Mouse (Mus musculus) intestine, embryonic 16.5 days (tissue): ENCODE data around the gene Tmem9b. TPM values are rescaled to one million over a fixed set of nuclear protein-coding genes. Genes with fewer than 3 reads are reported as not detected.

Source experiments
- ATAC-seq: fragments of 200-750 bp; cut with Nextera tagmentation; 2 replicates; pipeline ENCODE4 v1.8.0; 2017; ENCODE audit warnings: moderate TSS enrichment, moderate library complexity
- H3K27ac ChIP-seq: fragments of 300-500 bp; sonication (generic); 2 replicates; pipeline ENCODE4 v1.5.1; 2014; ENCODE audit warnings: mild to moderate bottlenecking, low read length
- H3K27me3 ChIP-seq: fragments of 300-500 bp; sonication (generic); replicated peaks from 2 replicates; pipeline ENCODE4 v1.6.1; 2014; ENCODE audit warnings: low read length, control low read depth, mixed read lengths; ENCODE audit not compliant: control insufficient read depth, insufficient read depth
- H3K36me3 ChIP-seq: fragments of 300-500 bp; sonication (generic); 2 replicates; pipeline ENCODE4 v1.6.1; 2014; ENCODE audit warnings: low read length, control low read depth; ENCODE audit not compliant: control insufficient read depth, insufficient read depth
- H3K4me1 ChIP-seq: fragments of 300-500 bp; sonication (generic); 2 replicates; pipeline ENCODE4 v1.6.1; 2014; ENCODE audit warnings: low read length, control low read depth, mixed read lengths; ENCODE audit not compliant: control insufficient read depth, insufficient read depth
- H3K4me2 ChIP-seq: fragments of 300-500 bp; sonication (generic); 2 replicates; pipeline ENCODE4 v1.6.1; 2014; ENCODE audit warnings: low read depth, low read length, control low read depth
- H3K4me3 ChIP-seq: fragments of 300-500 bp; sonication (generic); 2 replicates; pipeline ENCODE4 v1.5.1; 2014; ENCODE audit warnings: mild to moderate bottlenecking, low read length
- H3K9ac ChIP-seq: fragments of 300-500 bp; sonication (generic); 2 replicates; pipeline ENCODE4 v1.6.1; 2014; ENCODE audit warnings: low read depth, low read length
- H3K9me3 ChIP-seq: fragments of 300-500 bp; sonication (generic); 2 replicates; pipeline ENCODE4 v1.6.1; 2016; ENCODE audit warnings: low read length, control low read depth; ENCODE audit not compliant: control insufficient read depth
- WGBS: fragments of 180-500 bp; shearing (Covaris S2); extraction: QIAGEN DNeasy Blood & Tissue Kit; methylation state at CpG from one replicate; pipeline ENCODE4 v1.1.7; 2014; 5-methylcytosine and 5-hydroxymethylcytosine counted together
- polyA plus RNA-seq: library from polyadenylated mRNA; unstranded; fragments of >200 nt; fragmentation: Nextera tagmentation; extraction: Ambion mirVana; gene quantifications from 2 replicates; pipeline ENCODE4 v1.2.1, GENCODE M21; 2015

Tmem9b gene
- polyA plus RNA-seq, 1 experiment from 2014 or later = 80.7 TPM

DNA sequence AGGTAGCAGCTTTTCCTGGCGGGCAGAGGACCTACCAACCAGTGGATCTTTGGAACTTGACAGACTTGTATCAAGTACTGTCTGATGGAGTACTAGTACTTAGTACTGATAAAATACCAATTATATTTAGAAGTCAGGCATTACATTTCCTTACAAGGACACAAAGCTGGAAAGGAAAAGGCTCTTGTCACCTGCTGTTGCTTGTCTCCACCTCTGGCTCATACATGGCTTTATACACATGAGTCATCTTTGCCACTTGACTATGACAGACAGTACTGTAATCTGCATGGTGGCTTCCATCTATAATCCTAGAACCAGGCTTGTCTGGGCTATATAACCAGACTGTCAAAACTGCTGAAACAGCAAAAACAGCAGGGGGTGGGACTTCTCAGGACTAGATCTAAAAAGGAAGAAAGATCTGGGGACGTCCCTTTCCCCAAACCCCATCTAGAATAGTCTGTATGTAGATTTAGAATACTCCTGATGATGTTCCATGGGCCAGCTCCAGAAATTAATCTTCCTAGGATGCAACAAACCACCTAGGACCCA is 39.2 kb downstream of the Tmem9b start:
- no peak for ATAC-seq
- 81% methylated on average over 2 of the region's 2 CpGs for WGBS

DNA sequence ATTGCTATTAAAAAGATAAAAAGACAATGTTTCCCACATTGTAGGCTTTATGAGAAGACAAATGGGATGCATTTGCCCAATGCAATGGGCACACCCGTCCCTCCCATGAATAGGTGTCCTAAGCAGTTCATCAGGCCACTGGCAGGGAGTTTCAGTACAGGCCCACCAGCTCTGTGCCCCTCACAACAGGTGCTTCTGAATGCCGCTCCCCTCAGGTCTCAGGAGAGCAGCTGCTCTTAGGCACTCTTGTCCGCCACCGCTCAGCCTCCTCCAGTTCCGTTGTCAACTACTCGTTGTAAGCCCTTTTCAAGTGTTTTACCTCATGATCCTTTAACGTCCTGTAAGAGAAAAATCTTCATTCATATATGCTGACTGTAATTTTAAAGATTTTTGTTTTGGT is 40.5 kb downstream of the Tmem9b start:
- no peaks in the 10 kb centered on the region for H3K9me3 ChIP-seq
- no peaks in the 10 kb centered on the region for H3K4me1 ChIP-seq
- ATAC-seq = no peak
- 91% methylated on average over 7 of the region's 7 CpGs for WGBS
- H3K9ac ChIP-seq = no peak overlapping the region
- peaks cover 6% of the 10 kb centered on the region; the same call in 1 of the 2 replicates for H3K36me3 ChIP-seq
- no peak overlapping the region for H3K4me2 ChIP-seq
- H3K27me3 ChIP-seq = no peaks in the 10 kb centered on the region
- H3K27ac ChIP-seq = no peak overlapping the region
- no peak overlapping the region for H3K4me3 ChIP-seq

More for the DNA sequence above, 39.2 kb downstream of the Tmem9b start:
- peaks cover 6% of the 10 kb centered on the region; the same call in 1 of the 2 replicates for H3K36me3 ChIP-seq
- H3K4me1 ChIP-seq = no peaks in the 10 kb centered on the region
- H3K27ac ChIP-seq = no peak overlapping the region
- H3K4me3 ChIP-seq = no peak overlapping the region
- H3K4me2 ChIP-seq = no peak overlapping the region
- no peaks in the 10 kb centered on the region for H3K9me3 ChIP-seq
- H3K27me3 ChIP-seq = no peaks in the 10 kb centered on the region
- no peak overlapping the region for H3K9ac ChIP-seq

DNA sequence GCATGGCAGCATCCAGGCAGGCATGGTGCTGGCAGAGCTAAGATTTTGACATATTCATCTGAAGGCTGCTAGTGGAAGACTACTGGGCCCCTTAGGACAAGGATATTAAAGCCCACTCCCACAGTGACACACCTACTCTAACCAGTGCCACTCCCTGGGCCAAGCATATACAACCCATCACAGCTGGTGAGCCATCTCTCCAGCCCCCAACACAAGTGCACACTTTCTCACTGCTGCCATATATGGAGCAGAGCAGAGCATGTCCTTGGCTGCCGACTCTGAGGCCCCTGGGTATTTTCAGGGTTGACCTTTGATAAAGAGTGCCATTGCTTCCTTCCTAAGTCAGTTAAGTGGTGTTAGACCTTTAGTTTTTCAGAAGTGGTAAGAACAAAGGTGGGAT is 42.6 kb downstream of the Tmem9b start:
- 58% methylated on average over 1 of the region's 1 CpGs for WGBS
- no peak overlapping the region for H3K27ac ChIP-seq
- no peak overlapping the region for H3K4me3 ChIP-seq
- no peaks in the 10 kb centered on the region for H3K27me3 ChIP-seq
- no peak overlapping the region for H3K4me2 ChIP-seq
- H3K9me3 ChIP-seq = no peaks in the 10 kb centered on the region
- H3K4me1 ChIP-seq = 0 out of 2 replicates have a peak, but pooled peaks cover 2% of the 10 kb centered on the region
- no peak overlapping the region for H3K9ac ChIP-seq
- peaks cover 6% of the 10 kb centered on the region; the same call in 1 of the 2 replicates for H3K36me3 ChIP-seq
- ATAC-seq = no peak

DNA sequence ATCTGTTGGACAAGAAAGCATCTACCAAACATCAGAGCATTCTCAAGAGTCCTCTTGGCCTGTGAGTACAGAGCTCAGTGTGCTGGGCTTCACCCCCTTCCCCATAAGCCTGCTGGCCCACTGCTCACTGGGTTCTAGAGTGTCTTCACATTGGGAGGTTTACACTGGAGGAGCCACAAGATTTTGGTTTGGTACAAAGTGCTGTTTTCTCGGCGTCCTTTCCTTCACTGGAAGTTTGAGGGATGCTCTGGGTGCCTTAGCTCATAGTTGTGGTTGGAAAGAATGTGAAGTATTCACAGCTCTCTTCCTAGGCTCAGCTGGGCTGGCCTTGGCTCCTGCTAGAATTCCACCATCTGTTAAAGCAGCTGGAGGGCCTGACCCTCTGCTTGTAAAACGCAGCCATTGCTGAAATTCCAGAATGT is 43.7 kb downstream of the Tmem9b start:
- Histone ChIP-seq H3K4me3 (no peak overlapping the region), H3K27ac (peak overlapping the region; percentile 68; the same call in 1 of the 2 replicates), H3K9me3 (no peaks in the 10 kb centered on the region), H3K36me3 (peaks cover 6% of the 10 kb centered on the region; the same call in 1 of the 2 replicates), H3K4me2 (no peak overlapping the region), H3K27me3 (no peaks in the 10 kb centered on the region), H3K9ac (no peak overlapping the region), H3K4me1 (0 out of 2 replicates have a peak, but pooled peaks cover 6% of the 10 kb centered on the region)
- ATAC-seq = peak; percentile 74
- WGBS = 29% methylated on average over 3 of the region's 3 CpGs

DNA sequence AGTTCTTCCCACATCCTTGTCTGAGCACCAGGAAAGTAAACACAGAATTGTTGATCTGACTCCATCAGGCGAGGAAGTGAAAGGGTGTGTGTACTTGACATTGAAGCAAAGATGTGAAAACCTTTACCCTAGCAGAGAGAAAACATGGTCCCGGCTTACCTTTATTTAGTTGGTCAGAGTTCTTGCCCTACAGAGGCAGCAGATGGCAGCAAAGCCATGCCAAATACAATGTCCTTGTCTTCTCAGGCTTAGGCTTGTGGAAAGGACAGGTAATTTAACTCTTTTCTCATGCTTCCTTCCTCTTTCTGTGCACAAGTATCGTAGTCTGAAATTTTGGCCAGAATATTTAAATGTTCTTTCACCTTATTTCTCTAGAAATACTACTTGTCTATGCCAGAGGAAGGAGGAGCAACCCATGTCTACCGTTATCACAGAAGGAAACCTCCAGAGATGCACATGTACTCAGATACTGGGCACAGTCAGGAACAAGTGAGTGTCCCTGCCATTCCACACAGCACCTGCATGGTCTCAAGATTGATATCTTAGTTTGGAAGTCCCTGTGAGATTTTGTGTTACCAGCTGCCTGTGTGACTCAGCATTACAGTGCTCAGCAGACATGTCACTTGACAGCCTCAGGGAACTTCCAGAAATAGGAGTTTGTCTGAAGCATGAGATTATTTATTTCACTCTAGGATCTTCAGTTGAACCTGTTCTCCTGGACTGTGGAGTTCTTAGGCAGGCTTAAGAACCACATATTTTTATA is 45.5 kb downstream of the Tmem9b start:
- Histone ChIP-seq H3K4me2 (no peak overlapping the region), H3K9me3 (no peaks in the 10 kb centered on the region), H3K9ac (no peak overlapping the region), H3K4me1 (0 out of 2 replicates have a peak, but pooled peaks cover 9% of the 10 kb centered on the region), H3K36me3 (peaks cover 5% of the 10 kb centered on the region; the same call in 1 of the 2 replicates), H3K27ac (no peak overlapping the region), H3K27me3 (no peaks in the 10 kb centered on the region), H3K4me3 (no peak overlapping the region)
- 39% methylated on average over 4 of the region's 4 CpGs for WGBS
- no peak for ATAC-seq

DNA sequence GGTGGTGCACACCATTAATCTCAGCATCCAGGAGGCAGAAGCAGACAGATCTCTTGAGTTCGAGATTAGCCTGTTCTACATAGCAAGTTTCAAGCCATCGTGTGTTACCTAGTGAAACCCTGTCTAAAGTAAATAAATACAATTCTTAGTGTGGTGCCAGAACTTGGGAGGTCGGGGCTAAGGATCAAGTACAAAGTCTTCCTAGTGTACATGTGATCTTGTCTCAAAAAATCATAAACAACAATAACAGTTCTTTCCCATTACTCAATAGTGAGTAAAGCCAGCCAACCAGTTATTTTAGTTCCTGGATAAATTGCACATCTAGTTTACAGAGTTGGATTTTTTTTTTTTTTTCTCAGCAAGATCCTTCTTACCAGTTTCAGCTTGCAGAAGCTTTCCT is 48.2 kb downstream of the Tmem9b start:
- H3K27me3 ChIP-seq = no peaks in the 10 kb centered on the region
- no peaks in the 10 kb centered on the region for H3K36me3 ChIP-seq
- H3K9ac ChIP-seq = peak overlapping the region; percentile 81; the same call in 1 of the 2 replicates
- peak overlapping the region; percentile 74 for H3K4me3 ChIP-seq
- WGBS = 51% methylated on average over 3 of the region's 3 CpGs
- H3K4me1 ChIP-seq = 0 out of 2 replicates have a peak, but pooled peaks cover 9% of the 10 kb centered on the region
- H3K9me3 ChIP-seq = no peaks in the 10 kb centered on the region
- no peak for ATAC-seq
- no peak overlapping the region for H3K27ac ChIP-seq
- peak overlapping the region; percentile 69 for H3K4me2 ChIP-seq

DNA sequence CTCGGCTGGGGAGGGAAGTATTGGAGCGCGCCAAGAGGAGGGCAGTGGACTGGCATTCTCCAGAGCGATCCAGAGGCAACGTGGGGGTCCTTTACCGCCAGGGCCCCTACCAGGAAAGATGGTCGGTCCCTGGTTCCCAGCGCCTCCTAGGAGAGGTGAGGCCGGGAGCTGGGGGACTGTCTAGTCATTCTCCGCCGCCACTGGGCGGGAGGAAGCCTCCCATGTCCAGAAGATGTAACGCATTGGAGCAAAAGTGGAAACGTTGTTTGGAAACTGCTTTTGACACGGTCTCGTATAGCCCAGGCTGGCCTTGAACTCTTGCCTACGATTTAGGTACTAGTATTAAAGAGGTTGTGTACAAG is 48.7 kb downstream of the Tmem9b start:
- Histone ChIP-seq H3K4me3 (peak overlapping the region; percentile 74), H3K36me3 (no peaks in the 10 kb centered on the region), H3K27ac (peak overlapping the region; percentile 78), H3K4me1 (0 out of 2 replicates have a peak, but pooled peaks cover 9% of the 10 kb centered on the region), H3K27me3 (no peaks in the 10 kb centered on the region), H3K9me3 (no peaks in the 10 kb centered on the region), H3K9ac (peak overlapping the region; percentile 81), H3K4me2 (peak overlapping the region; percentile 69)
- ATAC-seq = no peak
- 2% methylated on average over 17 of the region's 17 CpGs for WGBS

DNA sequence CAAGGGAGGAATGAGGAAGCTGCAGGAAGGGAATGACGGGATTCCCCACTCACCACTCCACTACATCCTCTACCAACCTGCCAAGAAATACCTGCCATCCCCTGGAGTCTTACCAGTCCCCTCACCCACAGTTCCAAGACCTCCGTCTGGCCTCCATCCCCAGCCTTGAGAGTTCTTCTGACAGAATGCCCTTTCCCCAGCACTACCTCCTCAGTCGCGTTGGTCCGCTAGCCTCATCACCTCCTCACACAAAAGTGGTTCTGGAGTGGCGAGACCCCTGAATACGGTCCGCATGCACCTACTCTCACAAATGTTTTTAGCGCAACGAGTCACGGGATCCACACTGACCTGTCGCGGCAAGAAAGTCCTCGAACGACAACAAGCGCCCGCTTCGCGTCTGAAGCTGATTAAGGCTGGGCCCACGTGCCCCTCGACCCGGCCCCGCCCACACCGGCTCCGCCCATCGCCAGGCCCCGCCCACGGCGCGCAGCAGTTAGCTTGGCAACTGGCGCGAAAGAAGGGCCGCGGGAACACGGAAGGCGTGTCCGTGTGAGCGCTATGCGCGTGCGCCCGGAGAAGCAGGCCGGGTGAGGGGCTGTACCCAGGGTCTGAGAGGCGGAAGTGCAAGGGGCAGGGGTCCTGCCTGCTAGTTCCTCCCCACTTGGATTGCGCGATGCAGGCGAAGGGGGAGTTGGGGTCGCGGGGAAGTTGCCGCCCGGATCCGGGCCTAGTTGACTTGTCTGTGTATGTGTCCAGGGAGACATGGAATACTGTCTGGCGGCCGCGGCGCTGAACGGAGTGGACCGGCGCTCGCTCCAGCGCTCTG is 49.3 kb downstream of the Tmem9b start, which contains the start of the genes St5 and Akip1:
TSS of gene St5 (minus strand) at position 416 of the 826 bp plus-strand sequence.
TSS of gene Akip1 (plus strand) at position 501 of the 826 bp plus-strand sequence.
- Histone ChIP-seq H3K4me3 (peak within 1 kb of the TSS; percentile 74), H3K9ac (peak within 1 kb of the TSS; percentile 81), H3K27me3 (no peaks in the 10 kb centered on the region), H3K4me1 (0 out of 2 replicates have a peak, but pooled peaks cover 9% of the 10 kb centered on the region), H3K36me3 (no peaks in the 10 kb centered on the region), H3K9me3 (no peaks in the 10 kb centered on the region), H3K4me2 (peak within 1 kb of the TSS; percentile 69), H3K27ac (peak within 1 kb of the TSS; percentile 78)
- under 1% methylated on average over 61 of the region's 61 CpGs for WGBS
- ATAC-seq = peak; percentile 97

DNA sequence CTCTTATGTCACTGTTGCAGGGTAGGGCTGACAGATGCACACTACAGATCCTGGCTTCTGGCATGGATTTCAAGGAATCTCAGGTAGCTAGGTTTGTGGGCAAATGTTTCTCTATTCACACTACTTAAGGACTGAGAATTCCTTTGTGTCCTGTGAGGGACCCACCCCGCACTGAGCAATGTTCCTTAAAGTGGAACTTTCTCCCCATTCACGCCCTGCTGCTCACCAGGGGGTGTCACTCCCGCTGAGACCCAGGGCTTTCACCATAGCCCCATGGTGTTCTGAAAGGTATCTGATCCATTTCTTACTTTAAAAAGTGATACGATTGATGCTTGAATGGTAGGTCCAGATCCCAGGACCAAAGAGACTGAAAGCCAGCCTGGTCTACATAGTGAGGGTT is 50.0 kb downstream of the Tmem9b start:
- H3K4me1 ChIP-seq = 0 out of 2 replicates have a peak, but pooled peaks cover 9% of the 10 kb centered on the region
- 49% methylated on average over 4 of the region's 4 CpGs for WGBS
- no peak overlapping the region for H3K9ac ChIP-seq
- H3K36me3 ChIP-seq = no peaks in the 10 kb centered on the region
- ATAC-seq = no peak; the same call in 1 of the 2 replicates
- no peak overlapping the region for H3K27ac ChIP-seq
- H3K9me3 ChIP-seq = no peaks in the 10 kb centered on the region
- H3K4me3 ChIP-seq = no peak overlapping the region; the same call in 1 of the 2 replicates
- no peak overlapping the region for H3K4me2 ChIP-seq
- H3K27me3 ChIP-seq = no peaks in the 10 kb centered on the region
